Mouse (Mus musculus) ovary, postnatal 14 days (tissue): ENCODE measurements at regions not wholly inside any gene's neighbourhood (a gene's known extent, or its start where the extent isn't known, plus 50 kb on each side); places are given as distances from the start of the nearest gene placed in this dataset.
A peak's percentile ranks its signal among the peaks of the same experiment; 100 is the strongest.

Experiments used
- DNase-seq: peaks from one replicate; pipeline ENCODE4 v3.0.0; 2022; ENCODE audit warnings: low spot score

DNA sequence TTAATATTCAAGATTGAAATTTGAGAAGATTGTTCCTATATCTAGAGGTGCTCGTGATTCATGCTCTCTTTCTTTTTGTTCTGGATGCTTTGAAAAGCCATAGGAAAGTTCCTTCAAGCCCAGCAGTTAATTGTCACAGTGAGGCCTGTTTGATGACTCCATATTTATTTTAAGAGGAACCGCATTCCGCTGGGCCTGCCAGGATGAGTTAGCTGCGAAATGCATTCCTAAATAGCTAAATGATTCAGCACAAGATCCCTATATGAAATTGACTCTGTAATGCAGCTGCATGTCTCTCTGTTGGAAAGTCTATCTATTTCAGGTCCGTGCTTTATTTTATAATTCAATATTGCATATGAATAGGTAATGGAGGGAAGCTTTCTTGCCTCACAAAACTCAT, 511.9 kb upstream of the Adgra3 start:
- no peak for DNase-seq

- no peak for DNase-seq
Observed at GRCm38 (mm10) chr5:50551125-50551524, 492.3 kb upstream of the Adgra3 start.

DNA sequence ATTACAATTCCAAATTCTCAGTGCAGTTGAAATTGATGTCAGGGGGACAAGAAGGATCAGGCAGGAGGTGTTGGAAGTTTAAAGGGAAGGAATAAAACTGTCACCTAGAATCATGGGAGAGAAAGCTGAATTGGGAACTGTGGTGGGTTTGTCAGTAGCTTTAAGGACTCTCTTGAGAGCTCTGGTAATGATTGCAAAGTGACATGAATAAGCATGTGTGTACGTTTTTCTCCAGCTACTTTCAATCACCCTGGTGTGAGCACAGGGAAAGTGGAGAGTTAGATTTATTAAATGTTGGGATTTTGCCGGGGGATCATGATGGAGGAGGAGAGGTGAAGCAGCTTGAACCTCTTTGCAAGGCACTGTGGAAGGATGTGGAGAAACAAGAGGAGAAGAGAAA, 453.7 kb upstream of the Adgra3 start:
- no peak for DNase-seq

- no peak for DNase-seq
Observed at GRCm38 (mm10) chr5:50509696-50510421, 451.1 kb upstream of the Adgra3 start.

- no peak for DNase-seq
Observed at GRCm38 (mm10) chr5:50490223-50490622, 431.4 kb upstream of the Adgra3 start.

- DNase-seq, result peak; percentile 36
Observed at GRCm38 (mm10) chr5:50476985-50477384, 418.2 kb upstream of the Adgra3 start.

- DNase-seq, result no peak
Observed at GRCm38 (mm10) chr5:50461491-50461890, 402.7 kb upstream of the Adgra3 start.

DNA sequence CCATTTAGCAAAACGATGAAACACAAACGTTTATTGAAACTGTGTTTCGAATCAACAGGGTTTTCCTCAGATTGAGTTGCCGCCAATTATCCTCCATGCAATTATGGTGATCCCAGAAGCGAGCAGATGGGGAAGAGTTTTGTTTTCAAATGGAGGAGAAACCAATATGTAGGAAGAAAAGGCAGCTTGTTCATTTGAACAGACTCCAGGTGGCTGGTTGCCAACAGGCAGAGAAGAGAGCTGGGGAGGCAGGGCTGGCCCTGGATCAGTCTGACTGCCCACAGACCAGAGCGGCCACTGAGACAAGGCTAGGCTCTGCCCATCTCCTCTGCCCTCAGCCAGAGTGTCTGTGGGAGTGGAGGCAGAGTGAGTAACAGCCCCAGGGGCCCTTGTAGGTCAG, 398.8 kb upstream of the Adgra3 start:
- peak; percentile 2 for DNase-seq

GRCm38 (mm10) chr5:50454387-50454786, 395.6 kb upstream of the Adgra3 start:
- DNase-seq, result no peak

GRCm38 (mm10) chr5:50406923-50407322, 348.1 kb upstream of the Adgra3 start:
- no peak for DNase-seq

GRCm38 (mm10) chr5:50406520-50406919, 347.7 kb upstream of the Adgra3 start:
- DNase-seq, result no peak
